Mouse (Mus musculus) testis, adult 2 months (tissue): ENCODE data around the gene Lrriq1. TPM values are rescaled to one million over a fixed set of nuclear protein-coding genes. Genes with fewer than 3 reads are reported as not detected.
A peak's percentile ranks its signal among the peaks of the same experiment; 100 is the strongest.

Experiments used
- H3K27ac ChIP-seq: fragments of 200-500 bp; 2 replicates; pipeline ENCODE4 v1.5.1; 2012; ENCODE audit warnings: low read depth, low read length; ENCODE audit not compliant: control insufficient read depth, insufficient read depth
- H3K27me3 ChIP-seq: fragments of 200-500 bp; 2 replicates; pipeline ENCODE4 v1.6.1; 2012; ENCODE audit warnings: mild to moderate bottlenecking, low read length, moderate library complexity; ENCODE audit not compliant: control insufficient read depth, insufficient read depth
- H3K36me3 ChIP-seq: fragments of 200-500 bp; 2 replicates; pipeline ENCODE4 v1.6.1; 2012; ENCODE audit warnings: mild to moderate bottlenecking, low read length; ENCODE audit not compliant: control insufficient read depth, insufficient read depth
- H3K4me1 ChIP-seq: fragments of 200-500 bp; 2 replicates; pipeline ENCODE4 v1.6.1; 2012; ENCODE audit warnings: low read length; ENCODE audit not compliant: control insufficient read depth, insufficient read depth
- H3K4me3 ChIP-seq: fragments of 200-500 bp; 2 replicates; pipeline ENCODE4 v1.5.1; 2012; ENCODE audit warnings: low read depth, mild to moderate bottlenecking, low read length, moderate library complexity, mixed read lengths; ENCODE audit not compliant: control insufficient read depth
- CTCF ChIP-seq: fragments of 200-500 bp; IDR thresholded peaks from 2 replicates; pipeline ENCODE4 v1.5.1; 2012; ENCODE audit warnings: low read depth, mild to moderate bottlenecking, inconsistent platforms, low read length, moderate library complexity; ENCODE audit not compliant: control insufficient read depth, insufficient read depth, insufficient replicate concordance
- POLR2A ChIP-seq: fragments of 200-500 bp; IDR thresholded peaks from 2 replicates; pipeline ENCODE4 v1.6.1; 2012; ENCODE audit warnings: low read depth, mild to moderate bottlenecking, inconsistent platforms, low read length, moderate library complexity; ENCODE audit not compliant: control insufficient read depth
- polyA plus RNA-seq: library from polyadenylated mRNA; depleted of rRNA; stranded (reverse); fragments of >200 nt; gene quantifications from 2 replicates; pipeline ENCODE4 v1.2.3, GENCODE M21; 2012; rRNA removed

Gene Lrriq1
- polyA plus RNA-seq, result 15.8 and 18.7 TPM in 2 replicates

DNA sequence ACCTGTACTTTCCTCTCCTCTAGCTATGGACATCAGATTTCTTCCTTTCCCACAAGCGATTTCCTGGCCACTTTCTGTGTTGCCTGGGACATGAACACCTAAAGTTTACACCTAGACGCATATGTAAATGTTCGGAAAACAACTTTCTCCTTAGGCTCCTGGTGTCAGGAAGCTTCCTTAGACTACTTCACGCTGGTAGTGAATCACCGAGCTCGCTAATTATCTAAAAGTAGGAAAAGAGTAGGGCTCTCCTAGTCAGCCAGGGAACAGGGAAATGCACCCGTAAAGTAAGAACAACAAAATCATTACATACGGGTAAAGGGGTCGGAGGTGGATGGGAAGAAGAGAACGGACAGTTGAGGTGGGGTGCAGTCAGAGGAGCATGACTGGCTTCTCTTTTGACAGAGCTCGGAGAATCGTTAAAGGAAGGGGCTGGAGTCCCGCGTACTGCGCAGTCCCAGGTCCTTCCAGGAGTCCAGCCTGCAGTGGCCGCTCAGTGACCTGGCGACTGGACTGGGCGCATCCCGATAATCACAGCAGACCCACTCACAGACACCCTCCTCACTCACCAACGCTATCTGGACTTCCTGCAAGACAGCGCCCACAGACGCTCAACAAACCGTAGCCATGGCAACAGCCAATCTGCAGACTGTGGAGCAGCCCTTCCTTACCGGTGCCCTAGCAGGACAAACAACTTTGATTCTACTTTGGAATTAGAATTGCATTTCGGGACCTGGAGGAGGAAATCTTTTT lies at the start of gene Lrriq1:
TSS of gene Lrriq1 (minus strand) at position 616 of the 753 bp plus-strand sequence.
- H3K4me1 ChIP-seq, result peaks cover 4% of the 10 kb centered on the region; the same call in 1 of the 2 replicates
- H3K27ac ChIP-seq, result peak within 1 kb of the TSS; percentile 77
- TF ChIP-seq POLR2A (peak; percentile 94; the same call in 1 of the 2 replicates), CTCF (no peak)
- H3K27me3 ChIP-seq, result no peaks in the 10 kb centered on the region
- H3K36me3 ChIP-seq, result no peaks in the 10 kb centered on the region
- H3K4me3 ChIP-seq, result peak within 1 kb of the TSS; percentile 98

GRCm38 (mm10) chr10:103253842-103254803 lies 18.0 kb upstream of the Lrriq1 start:
- TF ChIP-seq POLR2A (no peak), CTCF (no peak)

GRCm38 (mm10) chr10:103236460-103236772 lies 294 bp upstream of the Lrriq1 start:
- no peak overlapping the region for H3K4me3 ChIP-seq
- H3K27ac ChIP-seq, result no peak overlapping the region
- no peaks in the 10 kb centered on the region for H3K36me3 ChIP-seq
- H3K4me1 ChIP-seq, result peaks cover 4% of the 10 kb centered on the region; the same call in 1 of the 2 replicates
- no peaks in the 10 kb centered on the region for H3K27me3 ChIP-seq
- no peak for TF ChIP-seq POLR2A
- TF ChIP-seq CTCF, result no peak

More at GRCm38 (mm10) chr10:103253842-103254803, 18.0 kb upstream of the Lrriq1 start:
- H3K36me3 ChIP-seq, result no peaks in the 10 kb centered on the region
- H3K4me1 ChIP-seq, result no peaks in the 10 kb centered on the region
- H3K27ac ChIP-seq, result no peak overlapping the region
- no peaks in the 10 kb centered on the region for H3K27me3 ChIP-seq
- H3K4me3 ChIP-seq, result no peak overlapping the region

GRCm38 (mm10) chr10:103226646-103227045 lies 9.5 kb downstream of the Lrriq1 start:
- Histone ChIP-seq H3K27me3 (no peaks in the 10 kb centered on the region), H3K4me1 (no peaks in the 10 kb centered on the region), H3K36me3 (no peaks in the 10 kb centered on the region), H3K4me3 (no peak overlapping the region), H3K27ac (no peak overlapping the region)
- no peak for TF ChIP-seq CTCF
- TF ChIP-seq POLR2A, result no peak

GRCm38 (mm10) chr10:103194655-103195328 lies 41.3 kb downstream of the Lrriq1 start:
- no peak for TF ChIP-seq POLR2A

DNA sequence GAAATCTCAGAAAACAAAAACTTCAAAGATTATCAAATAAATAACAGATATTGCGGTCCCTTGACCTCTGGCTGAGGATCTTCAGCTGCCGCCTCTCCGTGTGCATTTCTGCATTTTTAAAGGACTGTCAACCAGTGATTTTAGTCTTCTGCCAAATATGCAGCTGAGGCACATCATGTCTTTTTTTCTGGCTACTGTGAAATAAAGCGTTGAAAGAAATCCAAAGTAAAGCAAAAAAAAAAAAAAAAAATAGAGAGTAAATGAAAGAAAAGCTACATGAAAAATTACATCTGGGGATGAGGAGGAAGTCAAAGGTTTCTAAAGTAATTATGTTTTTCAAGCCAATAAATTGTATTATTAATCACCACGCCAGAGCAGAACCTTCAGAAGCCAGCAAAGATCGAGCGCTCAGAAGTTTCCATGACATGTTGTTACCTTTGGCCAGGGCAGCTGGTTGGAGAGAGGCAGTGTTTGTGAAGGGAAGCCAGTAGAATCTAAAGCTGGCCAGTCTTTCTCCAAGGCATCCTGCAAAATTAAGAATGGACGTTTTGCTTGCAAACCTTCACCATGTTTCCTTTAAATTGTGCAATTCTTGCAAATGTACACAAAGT lies 90.2 kb downstream of the Lrriq1 start:
- Histone ChIP-seq H3K27ac (no peak overlapping the region), H3K4me3 (no peak overlapping the region), H3K4me1 (no peaks in the 10 kb centered on the region), H3K27me3 (no peaks in the 10 kb centered on the region), H3K36me3 (no peaks in the 10 kb centered on the region)
- TF ChIP-seq CTCF, result no peak
- no peak for TF ChIP-seq POLR2A

More at GRCm38 (mm10) chr10:103194655-103195328, 41.3 kb downstream of the Lrriq1 start:
- no peak overlapping the region for H3K4me3 ChIP-seq
- H3K27me3 ChIP-seq, result no peaks in the 10 kb centered on the region
- no peak overlapping the region for H3K27ac ChIP-seq
- H3K4me1 ChIP-seq, result no peaks in the 10 kb centered on the region
- H3K36me3 ChIP-seq, result no peaks in the 10 kb centered on the region
